Mouse (Mus musculus) G1E-ER4 (cell line): Measurements from ENCODE around the gene Cab39. TPM values are rescaled to one million over a fixed set of nuclear protein-coding genes. Genes with fewer than 3 reads are reported as not detected.

Experiments
- GATA1 ChIP-seq: IDR thresholded peaks from one replicate; pipeline ENCODE4 v1.8.0; 2012; ENCODE audit warnings: low read length, inconsistent platforms
- polyA plus RNA-seq: library from polyadenylated mRNA; stranded (reverse); fragments of >175 nt; gene quantifications from 2 replicates; pipeline ENCODE4 v1.2.3, GENCODE M21; 2012

The Cab39 gene
- polyA plus RNA-seq, 1 experiment = 51.3 TPM

DNA sequence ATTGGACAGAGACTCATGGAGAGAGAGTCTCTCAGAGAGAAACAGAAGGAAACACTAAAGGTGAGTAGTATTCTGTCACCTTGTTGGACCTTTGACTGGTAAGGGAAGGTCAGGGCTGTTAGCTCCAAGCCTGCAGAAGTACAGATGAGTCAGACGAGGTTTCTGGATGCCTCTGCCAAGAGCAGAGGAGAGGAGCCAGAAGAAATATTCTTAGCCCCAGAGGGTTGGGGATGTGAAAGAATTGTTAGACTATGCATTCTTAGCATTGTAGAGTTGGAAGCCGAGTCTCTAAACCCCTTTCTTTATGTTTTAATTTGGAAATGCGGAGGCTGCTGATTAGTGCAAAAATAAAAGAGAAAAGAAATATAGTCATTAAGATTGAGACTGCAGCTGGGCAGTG lies 21.3 kb upstream of the Cab39 start:
- TF ChIP-seq GATA1 = no peak

DNA sequence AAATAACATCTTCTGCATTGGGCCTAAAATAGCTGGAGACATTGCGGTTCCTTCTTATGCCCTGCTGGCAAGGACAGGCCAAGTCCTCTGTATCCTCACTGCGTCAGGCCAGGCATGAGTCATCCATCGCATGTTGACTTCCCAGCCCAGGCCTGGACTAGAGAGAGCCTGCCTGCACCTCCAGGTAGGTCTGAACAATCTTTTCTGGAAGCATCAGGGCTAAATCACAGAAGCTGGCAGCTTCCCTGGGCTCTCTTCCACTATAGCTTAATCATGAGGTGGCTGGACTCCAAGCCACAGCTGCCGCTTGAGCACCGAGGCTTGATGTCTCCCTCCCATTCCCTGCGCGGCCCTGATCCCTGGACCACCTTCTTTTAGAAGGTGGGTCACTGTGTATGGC lies 18.1 kb upstream of the Cab39 start:
- TF ChIP-seq GATA1 = no peak

DNA sequence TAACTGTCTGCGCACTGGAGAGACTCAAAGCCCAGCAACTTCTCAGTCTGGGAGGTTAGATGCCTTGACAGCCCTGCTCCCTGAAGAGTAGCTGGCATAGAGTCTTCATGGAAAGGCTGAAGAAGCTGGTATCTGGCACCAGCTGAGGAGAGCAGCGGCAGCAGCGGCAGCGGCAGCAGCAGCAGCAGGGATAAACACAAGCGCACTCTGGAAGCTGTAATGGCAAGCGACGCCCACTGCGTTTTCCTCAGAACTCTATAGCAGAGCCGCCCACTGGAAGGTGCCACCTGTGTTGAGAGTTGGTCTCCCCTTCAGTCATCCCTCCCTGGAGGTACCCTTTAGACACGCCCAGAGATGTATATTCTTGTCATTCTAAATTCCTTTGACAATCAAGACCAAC lies 17.1 kb upstream of the Cab39 start:
- no peak for TF ChIP-seq GATA1

DNA sequence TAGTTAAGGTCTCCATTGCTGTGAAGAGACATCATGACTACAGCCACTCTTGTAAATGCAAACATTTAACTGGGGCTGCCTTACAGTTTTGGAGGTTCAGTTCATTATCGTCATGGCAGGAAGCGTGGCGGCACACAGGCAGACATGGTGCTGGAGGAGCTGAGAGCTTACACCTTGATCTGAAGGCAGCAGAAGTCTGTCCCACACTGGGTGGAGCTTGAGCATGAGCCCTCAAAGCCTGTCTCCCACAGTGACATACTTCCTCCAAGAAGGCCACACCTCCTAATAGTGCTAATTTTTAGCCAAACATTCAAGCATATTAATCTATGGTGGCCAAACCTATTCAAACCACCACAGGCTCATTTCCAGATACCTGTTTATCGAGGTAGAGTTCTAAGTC lies 14.8 kb upstream of the Cab39 start, which contains the start of gene A630001G21Rik:
A630001G21Rik (minus strand) TSS at position 208 of the 400 bp plus-strand sequence.
- TF ChIP-seq GATA1 = no peak

GRCm38 (mm10) chr1:85779012-85779411 lies 14.2 kb upstream of the Cab39 start:
- no peak for TF ChIP-seq GATA1

GRCm38 (mm10) chr1:85779428-85780180 lies 13.6 kb upstream of the Cab39 start:
- TF ChIP-seq GATA1 = no peak

- no peak for TF ChIP-seq GATA1
Observed at GRCm38 (mm10) chr1:85790565-85790964, 2.7 kb upstream of the Cab39 start.

DNA sequence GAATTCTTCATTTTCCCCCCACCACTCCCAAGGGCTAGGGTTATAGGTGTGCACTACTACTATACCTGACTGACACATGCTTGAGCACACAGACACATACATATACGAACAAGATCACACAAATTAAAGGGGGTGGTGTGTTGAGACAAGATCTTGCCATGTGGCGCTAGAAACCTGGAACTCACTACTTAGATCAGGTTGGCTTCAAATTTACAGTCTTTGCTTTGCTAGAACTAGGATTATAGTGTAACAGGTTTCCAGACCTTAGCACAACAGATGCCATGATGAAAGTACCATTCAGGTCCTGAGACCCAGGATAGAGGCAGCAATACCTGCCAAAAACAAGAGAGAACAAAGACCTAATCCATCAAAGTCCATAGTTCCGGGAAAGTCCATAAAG lies 1.8 kb upstream of the Cab39 start:
- TF ChIP-seq GATA1 = no peak

GRCm38 (mm10) chr1:85794106-85794771 lies 998 bp downstream of the Cab39 start:
- peak; percentile 56 for TF ChIP-seq GATA1

DNA sequence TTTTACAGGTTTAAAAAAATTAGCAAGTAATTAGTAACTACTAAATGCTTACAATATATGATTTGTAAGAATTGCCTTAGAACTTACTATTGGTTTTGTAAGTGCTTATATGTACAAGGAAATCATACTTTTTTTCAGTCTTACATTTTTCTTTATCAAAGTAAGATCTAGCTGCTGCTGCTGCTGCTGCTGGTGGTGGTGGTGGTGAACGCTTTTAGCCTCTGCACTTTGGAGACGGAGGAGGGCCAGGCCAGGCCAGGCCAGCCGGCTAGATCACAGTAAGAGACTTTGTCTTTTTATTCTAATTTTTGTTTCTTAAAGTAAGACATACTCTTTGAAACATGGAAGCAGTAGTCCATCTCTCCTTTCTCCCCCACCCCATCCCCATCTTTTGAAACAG lies 2.0 kb downstream of the Cab39 start:
- no peak for TF ChIP-seq GATA1

GRCm38 (mm10) chr1:85799776-85800175 lies 6.5 kb downstream of the Cab39 start:
- no peak for TF ChIP-seq GATA1

GRCm38 (mm10) chr1:85802517-85802916 lies 9.3 kb downstream of the Cab39 start:
- no peak for TF ChIP-seq GATA1

DNA sequence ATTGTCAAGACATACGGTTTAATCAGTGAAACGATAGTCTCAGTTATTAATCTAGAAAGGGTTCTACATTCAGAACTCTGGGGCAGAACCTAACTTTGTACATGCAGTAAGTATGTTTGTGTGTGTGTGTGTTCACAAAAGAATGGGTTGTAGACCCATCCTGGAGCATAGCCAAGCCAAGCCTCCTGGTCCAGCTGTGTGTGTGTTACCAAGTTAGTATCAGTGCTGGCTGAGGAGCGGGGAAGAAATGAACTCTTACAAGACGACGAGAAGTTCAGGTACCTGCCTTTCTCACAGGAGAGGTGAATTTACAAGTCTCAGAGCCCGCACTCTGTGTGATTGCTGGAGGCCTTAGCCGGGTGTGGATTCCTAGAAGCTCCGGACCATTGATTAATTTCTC lies 11.3 kb downstream of the Cab39 start:
- TF ChIP-seq GATA1 = no peak

- TF ChIP-seq GATA1 = no peak
Observed at GRCm38 (mm10) chr1:85809256-85809655, 16.0 kb downstream of the Cab39 start.

GRCm38 (mm10) chr1:85810343-85810742 lies 17.1 kb downstream of the Cab39 start:
- TF ChIP-seq GATA1 = no peak

DNA sequence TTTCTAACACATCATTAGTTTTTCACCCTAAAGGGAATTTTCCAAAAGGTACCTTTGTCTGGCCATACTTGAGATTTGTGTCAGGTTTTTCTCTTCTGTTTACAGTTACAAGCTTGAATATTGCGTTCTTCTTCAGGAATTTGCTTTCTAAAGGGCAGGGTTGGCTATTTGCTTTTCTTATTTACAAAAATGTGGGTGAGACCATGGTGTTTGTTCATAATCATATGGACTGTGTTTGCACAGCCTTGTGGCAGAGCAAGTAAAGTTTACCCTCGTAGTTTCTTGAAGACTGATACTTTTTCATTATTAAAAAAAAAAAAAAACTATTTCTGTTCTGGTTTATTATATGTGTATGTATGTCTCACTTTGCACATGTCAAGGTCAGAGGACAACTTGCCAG lies 17.5 kb downstream of the Cab39 start:
- no peak for TF ChIP-seq GATA1

GRCm38 (mm10) chr1:85818121-85818520 lies 24.9 kb downstream of the Cab39 start:
- no peak for TF ChIP-seq GATA1
